Mouse (Mus musculus) lung, embryonic 14.5 days (tissue): Measurements from ENCODE around the gene Vav1. TPM values are rescaled to one million over a fixed set of nuclear protein-coding genes. Genes with fewer than 3 reads are reported as not detected.
A peak's percentile ranks its signal among the peaks of the same experiment; 100 is the strongest.
"Not testable (repeated sequence)": the region's sequence is repeated elsewhere in the genome, so short reads cannot be mapped to it uniquely, and the experiment has no call there.

ENCODE experiments used
- ATAC-seq: fragments of 200-750 bp; cut with Nextera tagmentation; 2 replicates; pipeline ENCODE4 v1.8.0; 2017; ENCODE audit warnings: mild to moderate bottlenecking, moderate TSS enrichment, moderate library complexity; ENCODE audit not compliant: insufficient read depth
- DNase-seq: peaks from one replicate; pipeline ENCODE4 v3.0.0-alpha.2; 2015
- H3K27ac ChIP-seq: fragments of 300-500 bp; sonication (generic); 2 replicates; pipeline ENCODE4 v1.5.1; 2014; ENCODE audit warnings: low read depth, mild to moderate bottlenecking, moderate library complexity
- H3K27me3 ChIP-seq: fragments of 300-500 bp; sonication (generic); 2 replicates; pipeline ENCODE4 v1.6.1; 2014; ENCODE audit warnings: low read length, control low read depth; ENCODE audit not compliant: insufficient read depth
- H3K36me3 ChIP-seq: fragments of 300-500 bp; sonication (generic); 2 replicates; pipeline ENCODE4 v1.6.1; 2014; ENCODE audit warnings: control low read depth; ENCODE audit not compliant: insufficient read depth
- H3K4me1 ChIP-seq: fragments of 300-500 bp; sonication (generic); 2 replicates; pipeline ENCODE4 v1.6.1; 2014; ENCODE audit warnings: antibody characterized with exemption, control low read depth; ENCODE audit not compliant: insufficient read depth
- H3K4me2 ChIP-seq: fragments of 300-500 bp; sonication (generic); 2 replicates; pipeline ENCODE4 v1.6.1; 2014; ENCODE audit warnings: mild to moderate bottlenecking
- H3K4me3 ChIP-seq: fragments of 300-500 bp; sonication (generic); 2 replicates; pipeline ENCODE4 v1.5.1; 2014; ENCODE audit warnings: low read depth, low read length
- H3K9ac ChIP-seq: fragments of 300-500 bp; sonication (generic); 2 replicates; pipeline ENCODE4 v1.6.1; 2014
- H3K9me3 ChIP-seq: fragments of 300-500 bp; sonication (generic); 2 replicates; pipeline ENCODE4 v1.6.1; 2016; ENCODE audit warnings: low read depth, low read length, control low read depth
- CTCF ChIP-seq: IDR thresholded peaks from 2 replicates; pipeline ENCODE4 v1.5.1; 2016; ENCODE audit warnings: antibody characterized with exemption, low read depth
- WGBS: fragments of 180-500 bp; shearing (Covaris S2); extraction: QIAGEN DNeasy Blood & Tissue Kit; methylation state at CpG from one replicate; pipeline ENCODE4 v1.1.7; 2014; 5-methylcytosine and 5-hydroxymethylcytosine counted together
- polyA plus RNA-seq: library from polyadenylated mRNA; unstranded; fragments of >200 nt; fragmentation: Nextera tagmentation; extraction: Ambion mirVana; gene quantifications from 2 replicates; pipeline ENCODE4 v1.2.1, GENCODE M21; 2014

The Vav1 gene
- polyA plus RNA-seq, 1 experiment from 2014 or later = 2.7 TPM

DNA sequence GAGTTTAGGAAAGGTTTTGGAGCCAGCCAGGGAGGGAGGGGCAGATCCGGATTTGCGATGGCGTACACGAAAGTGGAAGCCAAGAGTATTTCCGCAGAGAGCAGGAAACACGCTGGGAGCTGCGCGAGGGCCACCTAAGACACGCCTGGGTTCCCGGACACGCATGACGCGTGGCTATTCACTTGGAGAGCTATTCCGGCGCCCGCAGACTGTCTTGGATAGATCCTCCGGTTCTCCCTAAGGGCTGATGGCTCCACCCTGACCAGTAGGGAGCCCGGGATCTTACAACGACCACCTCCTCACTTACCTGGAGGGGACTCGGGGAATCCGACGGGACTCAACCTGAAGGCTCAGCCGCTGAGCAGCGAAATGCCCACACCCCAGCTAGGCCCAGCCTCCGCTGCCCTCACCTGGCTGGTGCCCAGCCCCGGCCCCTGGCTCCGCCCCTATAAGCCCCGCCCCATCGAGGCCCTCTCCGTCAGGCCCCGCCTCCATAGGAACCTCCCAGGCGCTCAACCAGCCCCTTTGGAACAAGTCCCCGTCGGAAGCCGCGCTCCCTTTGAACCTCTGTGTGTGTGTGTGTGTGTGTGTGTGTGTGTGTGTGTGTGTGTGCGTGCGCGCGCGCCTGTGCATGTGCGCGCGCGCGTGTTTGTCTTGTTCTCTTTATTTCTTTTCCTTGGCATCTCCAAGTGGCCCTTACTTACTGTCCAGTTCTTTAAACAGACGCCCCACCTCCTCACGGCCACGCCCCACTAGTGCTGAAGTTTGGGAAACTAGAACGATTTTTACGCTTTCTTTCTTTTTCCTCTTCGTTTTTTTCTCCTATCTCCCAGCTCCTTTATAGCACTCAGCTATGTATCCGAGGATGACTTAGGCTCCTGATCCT, 3.5 kb upstream of the Vav1 start:
- peak overlapping the region; percentile 42 for H3K9ac ChIP-seq
- ATAC-seq = peak; percentile 85
- 1% methylated on average over 53 of the region's 53 CpGs for WGBS
- DNase-seq = peak; percentile 88
- peaks cover 11% of the 10 kb centered on the region; the same call in 1 of the 2 replicates for H3K27me3 ChIP-seq
- no peak overlapping the region for H3K27ac ChIP-seq
- H3K9me3 ChIP-seq = no peaks in the 10 kb centered on the region
- no peaks in the 10 kb centered on the region for H3K36me3 ChIP-seq
- TF ChIP-seq CTCF = no peak
- H3K4me1 ChIP-seq = no peaks in the 10 kb centered on the region
- H3K4me3 ChIP-seq = peak overlapping the region; percentile 53
- H3K4me2 ChIP-seq = peak overlapping the region; percentile 79

GRCm38 (mm10) chr17:57275997-57276351, 2.9 kb upstream of the Vav1 start:
- Histone ChIP-seq H3K27ac (no peak overlapping the region), H3K4me3 (peak overlapping the region; percentile 53), H3K9me3 (no peaks in the 10 kb centered on the region), H3K36me3 (no peaks in the 10 kb centered on the region), H3K4me1 (no peaks in the 10 kb centered on the region), H3K27me3 (peaks cover 11% of the 10 kb centered on the region; the same call in 1 of the 2 replicates), H3K4me2 (peak overlapping the region; percentile 79), H3K9ac (0 out of 2 replicates have a peak overlapping the region, but pooled peaks have one; percentile 9)
- DNase-seq = no peak
- no peak for TF ChIP-seq CTCF
- peak; percentile 39; the same call in 1 of the 2 replicates for ATAC-seq
- WGBS = 3% methylated on average over 13 of the region's 13 CpGs

DNA sequence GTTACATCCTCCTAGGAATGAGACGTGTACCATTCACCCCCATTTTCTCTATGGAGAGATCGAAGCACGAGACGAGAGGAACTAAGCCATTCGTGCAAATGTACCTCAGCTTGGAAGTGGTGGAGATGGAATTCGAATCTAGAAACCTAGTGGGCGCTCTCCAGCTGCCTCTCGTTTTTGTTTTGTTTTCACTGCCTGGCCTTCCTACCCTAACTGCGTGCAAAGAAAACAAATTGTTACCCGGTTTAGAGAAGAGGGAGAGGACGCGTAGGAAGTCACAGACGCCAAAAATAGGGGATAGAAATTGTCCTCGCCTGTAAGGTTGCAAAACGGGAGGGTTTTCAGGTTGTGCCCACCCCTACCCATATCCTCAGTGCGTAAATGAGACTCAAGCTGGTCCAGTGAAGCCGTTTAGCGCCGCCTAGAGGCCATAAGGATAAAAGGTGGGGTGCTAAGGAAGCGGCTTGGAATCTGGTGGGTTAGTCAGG, 2.2 kb upstream of the Vav1 start:
- peak overlapping the region; percentile 79 for H3K4me2 ChIP-seq
- TF ChIP-seq CTCF = peak; percentile 94
- no peaks in the 10 kb centered on the region for H3K36me3 ChIP-seq
- peaks cover 11% of the 10 kb centered on the region; the same call in 1 of the 2 replicates for H3K27me3 ChIP-seq
- ATAC-seq (peak; percentile 28; the same call in 1 of the 2 replicates), DNase-seq (peak; percentile 91)
- WGBS = under 1% methylated on average over 20 of the region's 20 CpGs
- no peak overlapping the region for H3K27ac ChIP-seq
- peak overlapping the region; percentile 53 for H3K4me3 ChIP-seq
- no peaks in the 10 kb centered on the region for H3K9me3 ChIP-seq
- H3K9ac ChIP-seq = peak overlapping the region; percentile 22; the same call in 1 of the 2 replicates
- H3K4me1 ChIP-seq = no peaks in the 10 kb centered on the region

GRCm38 (mm10) chr17:57277598-57278261, 1.2 kb upstream of the Vav1 start:
- not testable (repeated sequence) for H3K36me3 ChIP-seq, H3K4me1 ChIP-seq, H3K4me2 ChIP-seq, H3K9me3 ChIP-seq, H3K9ac ChIP-seq, DNase-seq, H3K4me3 ChIP-seq, H3K27ac ChIP-seq, ATAC-seq
- H3K27me3 ChIP-seq = peaks cover 11% of the 10 kb centered on the region; the same call in 1 of the 2 replicates
- 73% methylated on average over 4 of the region's 5 CpGs for WGBS

GRCm38 (mm10) chr17:57278537-57278936, 363 bp upstream of the Vav1 start:
- H3K4me3 ChIP-seq = no peak overlapping the region
- H3K4me2 ChIP-seq = no peak overlapping the region
- TF ChIP-seq CTCF = no peak
- ATAC-seq (no peak), DNase-seq (no peak)
- no peak overlapping the region for H3K27ac ChIP-seq
- 61% methylated on average over 2 of the region's 2 CpGs for WGBS
- no peaks in the 10 kb centered on the region for H3K4me1 ChIP-seq
- peaks cover 11% of the 10 kb centered on the region; the same call in 1 of the 2 replicates for H3K27me3 ChIP-seq
- no peaks in the 10 kb centered on the region for H3K36me3 ChIP-seq
- no peak overlapping the region for H3K9ac ChIP-seq
- no peaks in the 10 kb centered on the region for H3K9me3 ChIP-seq

DNA sequence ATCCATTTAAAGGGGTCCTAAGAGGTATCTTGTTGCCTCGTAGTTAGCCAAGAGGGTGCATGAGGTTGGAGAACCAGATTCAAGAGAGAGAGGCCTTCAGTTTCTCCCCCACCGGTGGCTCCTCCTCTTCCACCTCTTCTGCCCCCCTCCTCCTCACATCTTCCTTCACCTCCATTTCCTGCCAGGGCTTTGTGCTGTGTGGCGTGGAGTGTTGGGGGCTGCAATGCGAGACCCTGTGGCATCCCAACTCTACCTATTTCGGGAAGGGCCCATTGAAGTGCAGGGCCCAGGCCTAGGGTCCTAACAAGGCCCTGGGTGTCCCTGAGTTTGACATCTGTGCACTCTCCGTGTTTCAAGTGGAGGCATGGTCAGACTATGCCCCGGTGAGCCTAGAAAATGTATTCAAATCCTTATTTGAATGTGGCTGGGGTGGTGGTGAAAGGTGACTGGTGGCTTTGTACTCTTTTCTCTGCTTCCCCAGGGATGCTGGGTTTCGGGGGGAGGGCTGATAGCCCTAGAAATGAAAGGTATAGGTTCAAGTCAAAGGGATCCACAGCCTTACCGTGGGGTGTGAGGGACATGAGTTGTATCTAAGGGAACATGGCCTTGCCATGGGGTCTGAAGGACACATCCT, 808 bp downstream of the Vav1 start:
- WGBS = 45% methylated on average over 9 of the region's 9 CpGs

More for the DNA sequence above, 808 bp downstream of the Vav1 start:
- no peak overlapping the region for H3K9ac ChIP-seq
- DNase-seq (no peak), ATAC-seq (no peak)
- H3K27me3 ChIP-seq = peaks cover 11% of the 10 kb centered on the region; the same call in 1 of the 2 replicates
- no peaks in the 10 kb centered on the region for H3K4me1 ChIP-seq
- no peaks in the 10 kb centered on the region for H3K9me3 ChIP-seq
- no peak for TF ChIP-seq CTCF
- no peaks in the 10 kb centered on the region for H3K36me3 ChIP-seq
- H3K4me2 ChIP-seq = no peak overlapping the region
- peak overlapping the region; percentile 2; the same call in 1 of the 2 replicates for H3K4me3 ChIP-seq
- H3K27ac ChIP-seq = no peak overlapping the region
